In genomic region chr3:108087329-108087728, GRCm38 (mm10) we compare ENCODE assay signal across 11 mouse cellular contexts. TPM values are rescaled to one million over a fixed set of nuclear protein-coding genes. Genes with fewer than 3 reads are reported as not detected.
A peak's percentile ranks its signal among the peaks of the same experiment; 100 is the strongest.
DNase-seq lines count a peak whose midpoint lies in the region; ATAC-seq and TF ChIP-seq lines count a peak whose summit lies in the region.
"Had no signal": no experiment of that assay in that cellular context is flagged by ENCODE, and none has a peak within 500 bp of the region (broad histone marks: within the 10 kb centered on the region; RNA-seq: fewer than 3 reads in every experiment).

No protein-coding gene starts in this region.

- H3K4me1 ChIP-seq in erythroblast, embryonic 14.5 days (ENCODE audit: control insufficient read depth): peaks cover 76% of the 10 kb centered on the region
- peaks cover 34% of the 10 kb centered on the region for H3K4me1 ChIP-seq in kidney, embryonic 16.5 days (ENCODE audit: insufficient read depth, low read length)
- H3K4me1 ChIP-seq in embryonic facial prominence, embryonic 14.5 days (ENCODE audit: control insufficient read depth, insufficient read depth, low read length): peaks cover 42% of the 10 kb centered on the region

- ATAC-seq in erythroblast, adult 5-6 weeks (replicated peaks; ENCODE audit: low FRiP score, poor library complexity, severe bottlenecking): no peak
- ATAC-seq in kidney, embryonic 16.5 days (ENCODE audit: low FRiP score, low TSS enrichment): no peak
- ATAC-seq in embryonic facial prominence, embryonic 14.5 days (ENCODE audit: low read depth): no peak

- H3K4me3 ChIP-seq in erythroblast, embryonic 14.5 days (replicated peaks): peak overlapping the region; percentile 81
- H3K4me3 ChIP-seq in kidney, embryonic 16.5 days (ENCODE audit: low read length): no peak overlapping the region
- no peak overlapping the region for H3K4me3 ChIP-seq in embryonic facial prominence, embryonic 14.5 days (ENCODE audit: low read depth, low read length)
- peak overlapping the region; percentile 89 for H3K4me3 ChIP-seq in myocyte

- no peak overlapping the region; the same call in 1 of the 2 replicates for H3K27ac ChIP-seq in kidney, embryonic 16.5 days (ENCODE audit: low read length)
- peak overlapping the region; percentile 44 for H3K27ac ChIP-seq in embryonic facial prominence, embryonic 14.5 days (replicated peaks; ENCODE audit: low read depth, low read length)

- H3ac ChIP-seq in myocyte (ENCODE audit: control insufficient read depth, insufficient read length): no peak overlapping the region

- no peak overlapping the region for H3K9ac ChIP-seq in kidney, embryonic 16.5 days (replicated peaks; ENCODE audit: low read length)
- no peak overlapping the region for H3K9ac ChIP-seq in embryonic facial prominence, embryonic 14.5 days (ENCODE audit: low read depth, low read length)

- no peak for DNase-seq in kidney, adult 8-10 months
- no peak for DNase-seq in embryonic facial prominence, embryonic 14.5 days (ENCODE audit: low spot score)
- no peak for DNase-seq in T-cell, adult 2 months (ENCODE audit: low spot score)
- DNase-seq in right cerebral cortex, postnatal 25 days: no peak
- DNase-seq: B cell, adult 2 months; lung, postnatal 14 days had no signal

- peaks cover 5% of the 10 kb centered on the region for H3K27me3 ChIP-seq in erythroblast, embryonic 14.5 days (ENCODE audit: control insufficient read depth)
- H3K27me3 ChIP-seq in kidney, embryonic 16.5 days (ENCODE audit: insufficient read depth, low read length): no peaks in the 10 kb centered on the region
- H3K27me3 ChIP-seq in embryonic facial prominence, embryonic 14.5 days (replicated peaks; ENCODE audit: control insufficient read depth, insufficient read depth, low read length): no peaks in the 10 kb centered on the region
- no peaks in the 10 kb centered on the region for H3K27me3 ChIP-seq in myocyte (ENCODE audit: control insufficient read depth, insufficient read depth, insufficient read length)

- TF ChIP-seq POLR2A in myocyte (IDR thresholded peaks at IDR 0.05; ENCODE audit: insufficient read length, low read depth): no peak

- peak overlapping the region; percentile 98; the same call in 1 of the 2 replicates for H3K4me2 ChIP-seq in kidney, embryonic 16.5 days (replicated peaks; ENCODE audit: low read depth, low read length)
- H3K4me2 ChIP-seq in embryonic facial prominence, embryonic 14.5 days (ENCODE audit: low read depth, low read length): peak overlapping the region; percentile 100
- H3K4me2 ChIP-seq in myocyte (ENCODE audit: low read depth): peak overlapping the region; percentile 74

- peaks cover 28% of the 10 kb centered on the region for H3K36me3 ChIP-seq in erythroblast, embryonic 14.5 days (ENCODE audit: control insufficient read depth)
- no peaks in the 10 kb centered on the region for H3K36me3 ChIP-seq in kidney, embryonic 16.5 days (ENCODE audit: insufficient read depth, low read length)
- no peaks in the 10 kb centered on the region for H3K36me3 ChIP-seq in embryonic facial prominence, embryonic 14.5 days (ENCODE audit: control insufficient read depth, insufficient read depth, low read length)
- no peaks in the 10 kb centered on the region for H3K36me3 ChIP-seq in myocyte (ENCODE audit: control insufficient read depth, insufficient read depth)

- peaks cover 28% of the 10 kb centered on the region for H3K79me2 ChIP-seq in myocyte (ENCODE audit: control insufficient read depth, insufficient read depth)

- WGBS in kidney, embryonic 16.5 days: 77% methylated on average over 3 of the region's 3 CpGs
- WGBS in embryonic facial prominence, embryonic 14.5 days: 76% methylated on average over 3 of the region's 3 CpGs

- no peaks in the 10 kb centered on the region for H3K9me3 ChIP-seq in erythroblast, embryonic 14.5 days (ENCODE audit: control insufficient read depth, low read length)
- H3K9me3 ChIP-seq in kidney, embryonic 16.5 days (ENCODE audit: low read length): no peaks in the 10 kb centered on the region
- H3K9me3 ChIP-seq in embryonic facial prominence, embryonic 14.5 days (ENCODE audit: control insufficient read depth, low read length): no peaks in the 10 kb centered on the region

TF ChIP-seq in myocyte, 11 proteins besides CTCF, POLR2A, EP300 and RAD21:
- TF ChIP-seq TCF12 (IDR thresholded peaks at IDR 0.05; ENCODE audit: insufficient read depth, poor library complexity, severe bottlenecking) (no peak), MYOG (IDR thresholded peaks at IDR 0.05; ENCODE audit: control insufficient read depth in 1 of 3, insufficient read depth in 1 of 3, insufficient read length in 2 of 3, low read depth in 2 of 3) (no peak)

RNA-seq across cellular contexts. Expression of gene Ampd2, which starts 0.9 kb away (rescaled TPM):
- 10.5 and 12.6 TPM in 2 replicates for polyA plus RNA-seq in erythroblast, embryonic 14.5 days (2012)
- 7.1 and 8.6 TPM in 2 replicates for total RNA-seq in erythroblast, adult 5-6 weeks (2015; ENCODE audit: low replicate concordance)
- total RNA-seq in erythroblast, adult 5-6 weeks (2017; ENCODE audit: low replicate concordance): 3.1 and 14.5 TPM in 2 replicates
- 69.7 and 69.8 TPM in 2 replicates for polyA plus RNA-seq in kidney, embryonic 16.5 days (2015; fragmentation: Nextera tagmentation; extraction: Ambion mirVana)
- 31.6 and 33.8 TPM in 2 replicates for polyA plus RNA-seq in embryonic facial prominence, embryonic 14.5 days (2014; fragmentation: Nextera tagmentation; extraction: Ambion mirVana)
- polyA plus RNA-seq in myocyte (2012; fragmentation: generic; extraction: Trizol): 32.6 TPM

RNA-seq across cellular contexts. Expression of gene Gnat2, which starts 5.3 kb away (rescaled TPM):
- 0.03 TPM in 1 of 2 replicates, not detected in the other for polyA plus RNA-seq in erythroblast, embryonic 14.5 days (2012)
- total RNA-seq in erythroblast, adult 5-6 weeks (2015; ENCODE audit: low replicate concordance): 0.84 TPM in 1 of 2 replicates, not detected in the other
- total RNA-seq in erythroblast, adult 5-6 weeks (2017; ENCODE audit: low replicate concordance): 0.09 and 0.56 TPM in 2 replicates
- 0.84 and 1.9 TPM in 2 replicates for polyA plus RNA-seq in kidney, embryonic 16.5 days (2015; fragmentation: Nextera tagmentation; extraction: Ambion mirVana)
- 0.35 and 0.53 TPM in 2 replicates for polyA plus RNA-seq in embryonic facial prominence, embryonic 14.5 days (2014; fragmentation: Nextera tagmentation; extraction: Ambion mirVana)
- polyA plus RNA-seq in myocyte (2012; fragmentation: generic; extraction: Trizol): 0.90 TPM
- total RNA-seq: layer of hippocampus, postnatal 10 days had no signal

RNA-seq across cellular contexts. Expression of gene Gstm4, which starts 42.6 kb away (rescaled TPM):
- polyA plus RNA-seq in erythroblast, embryonic 14.5 days (2012): 0.02 and 0.07 TPM in 2 replicates
- 4.2 and 8.4 TPM in 2 replicates for total RNA-seq in erythroblast, adult 5-6 weeks (2015; ENCODE audit: low replicate concordance)
- total RNA-seq in erythroblast, adult 5-6 weeks (2017; ENCODE audit: low replicate concordance): 0.28 and 0.51 TPM in 2 replicates
- 19.8 and 20.4 TPM in 2 replicates for polyA plus RNA-seq in kidney, embryonic 16.5 days (2015; fragmentation: Nextera tagmentation; extraction: Ambion mirVana)
- 14.1 and 14.2 TPM in 2 replicates for polyA plus RNA-seq in embryonic facial prominence, embryonic 14.5 days (2014; fragmentation: Nextera tagmentation; extraction: Ambion mirVana)
- polyA plus RNA-seq in myocyte (2012; fragmentation: generic; extraction: Trizol): 0.52 TPM

RNA-seq across cellular contexts. Expression of gene Gnai3, which starts 58.6 kb away (rescaled TPM):
- 0.19 and 0.27 TPM in 2 replicates for polyA plus RNA-seq in erythroblast, embryonic 14.5 days (2012)
- 46.8 and 63.4 TPM in 2 replicates for total RNA-seq in erythroblast, adult 5-6 weeks (2015; ENCODE audit: low replicate concordance)
- 38.2 and 46.0 TPM in 2 replicates for total RNA-seq in erythroblast, adult 5-6 weeks (2017; ENCODE audit: low replicate concordance)
- polyA plus RNA-seq in kidney, embryonic 16.5 days (2015; fragmentation: Nextera tagmentation; extraction: Ambion mirVana): 188 and 196 TPM in 2 replicates
- polyA plus RNA-seq in embryonic facial prominence, embryonic 14.5 days (2014; fragmentation: Nextera tagmentation; extraction: Ambion mirVana): 157 and 172 TPM in 2 replicates
- polyA plus RNA-seq in myocyte (2012; fragmentation: generic; extraction: Trizol): 20.1 TPM

Comparison
In these comparisons a context has a peak if more than half of its experiments do, and no peak if none do; other contexts are left out.
1. H3K4me3 ChIP-seq: peak in erythroblast, embryonic 14.5 days (single experiment) and myocyte (single experiment); none in kidney, embryonic 16.5 days (single experiment) and embryonic facial prominence, embryonic 14.5 days (single experiment).
2. Peak in every context shown above with its lines, with median percentiles within 50 percentile points of each other: H3K4me2 ChIP-seq.